Mouse (Mus musculus): ENCODE data around the gene Ugt1a7c.
A peak's percentile ranks its signal among the peaks of the same experiment; 100 is the strongest.

Ugt1a7c gene

DNA sequence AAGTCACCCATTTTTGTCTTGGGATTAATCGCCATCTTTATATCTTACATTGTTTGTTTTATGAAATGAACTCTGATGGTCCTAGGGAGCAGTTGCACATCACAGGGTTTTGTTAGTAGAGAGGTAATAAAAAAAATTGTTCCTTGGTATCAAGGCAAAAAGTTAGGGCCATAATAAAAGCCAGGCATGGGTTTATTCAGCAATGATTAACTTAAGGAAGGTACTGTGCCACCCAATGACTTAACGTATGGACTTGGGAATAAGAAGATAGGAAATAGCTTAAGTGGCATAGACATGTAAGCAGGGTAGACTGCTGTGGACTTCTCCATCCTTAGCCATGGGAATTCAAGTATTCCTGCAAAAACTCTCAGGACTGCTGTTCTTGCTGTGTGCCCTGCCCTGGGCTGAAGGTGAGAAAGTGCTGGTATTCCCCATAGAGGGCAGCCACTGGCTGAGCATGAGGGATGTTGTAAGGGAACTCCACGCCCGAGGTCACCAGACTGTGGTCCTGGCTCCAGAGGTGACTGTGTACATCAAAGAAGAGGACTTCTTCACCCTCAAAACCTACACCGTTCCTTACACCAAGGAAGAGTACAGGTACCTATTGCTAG is 91.6 kb downstream of the Ugt1a7c start:
- DNase-seq (ENCODE audit: extremely low read depth, insufficient read length, low spot score), result no peak

DNA sequence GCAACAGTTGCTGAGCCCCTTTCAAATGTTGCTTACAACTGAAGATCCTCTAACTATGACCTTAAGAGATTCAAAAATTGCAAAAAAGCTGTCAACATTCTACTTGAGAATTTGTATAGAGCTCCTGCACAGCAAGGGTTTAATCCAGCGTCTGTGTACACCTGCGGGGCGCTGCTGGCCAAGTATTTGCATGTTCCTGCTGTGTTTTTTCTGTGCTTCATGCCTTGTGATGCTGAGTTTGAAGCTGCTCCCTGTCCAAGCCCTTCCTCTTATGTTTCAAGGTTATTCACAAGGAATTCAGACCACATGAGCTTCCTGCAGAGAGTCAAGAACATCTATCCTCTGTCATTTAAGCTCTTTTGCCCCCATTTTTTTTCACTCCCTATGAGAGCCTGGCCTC is 97.3 kb downstream of the Ugt1a7c start:
- DNase-seq (ENCODE audit: extremely low read depth, insufficient read length, low spot score), result no peak

DNA sequence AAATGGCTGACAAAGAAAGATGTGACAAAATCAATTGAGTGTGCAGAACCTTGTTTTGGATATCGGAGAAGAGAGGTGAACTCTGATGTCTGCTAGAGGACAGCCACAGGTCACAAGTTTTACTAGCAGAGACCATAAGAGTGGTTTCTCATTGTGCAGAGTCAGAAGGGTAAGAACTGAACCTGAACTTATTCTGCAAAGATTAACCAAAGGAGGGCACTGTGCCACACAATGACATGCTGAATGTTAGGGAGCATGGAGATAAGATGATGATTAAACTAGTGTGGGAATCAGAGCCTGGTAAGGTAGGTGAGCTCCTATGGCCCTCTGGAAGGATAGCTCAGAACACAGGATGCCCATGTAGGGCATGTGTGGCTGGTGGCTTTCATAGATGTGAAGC is 100.8 kb downstream of the Ugt1a7c start:
- no peak for DNase-seq (ENCODE audit: extremely low read depth, insufficient read length, low spot score)

DNA sequence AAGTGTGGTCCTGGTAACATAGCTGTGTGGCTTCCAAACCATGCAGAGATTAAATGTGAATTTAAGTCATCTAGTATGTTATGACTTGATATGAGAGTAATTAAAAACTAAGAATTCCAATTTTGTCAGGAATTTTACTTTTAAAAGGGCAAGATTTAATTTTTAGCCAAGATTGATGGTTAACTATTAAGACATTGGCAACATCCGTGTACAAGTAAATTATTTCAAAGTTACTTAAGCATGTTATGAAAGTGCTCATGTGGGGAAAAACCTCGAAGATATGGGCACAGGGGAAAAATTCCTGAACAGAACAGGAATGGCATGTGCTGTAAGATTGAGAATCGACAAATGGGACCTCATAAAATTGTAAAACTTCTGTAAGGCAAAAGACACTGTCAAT is 102.6 kb downstream of the Ugt1a7c start:
- DNase-seq (ENCODE audit: extremely low read depth, insufficient read length, low spot score), result no peak

DNA sequence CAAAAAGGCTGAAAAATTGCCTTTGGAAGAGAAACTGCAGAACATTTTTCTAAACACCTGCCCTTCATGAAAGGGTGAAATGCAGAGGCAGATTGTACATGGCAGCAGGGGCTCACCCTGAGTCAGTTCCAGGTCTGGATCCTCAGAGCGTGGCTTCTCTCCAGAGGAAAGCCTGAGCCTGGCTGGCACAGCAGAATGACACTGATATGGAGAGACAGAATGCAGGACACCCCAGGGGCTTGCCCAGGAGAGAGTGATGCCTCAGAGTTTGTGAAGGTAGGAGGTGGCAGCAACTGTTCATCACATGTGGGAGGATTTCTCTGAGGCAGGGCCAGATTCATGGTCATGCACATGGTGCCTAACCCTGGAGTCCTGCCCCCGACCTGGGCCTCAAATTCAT is 105.1 kb downstream of the Ugt1a7c start:
- DNase-seq (ENCODE audit: extremely low read depth, insufficient read length, low spot score), result no peak

DNA sequence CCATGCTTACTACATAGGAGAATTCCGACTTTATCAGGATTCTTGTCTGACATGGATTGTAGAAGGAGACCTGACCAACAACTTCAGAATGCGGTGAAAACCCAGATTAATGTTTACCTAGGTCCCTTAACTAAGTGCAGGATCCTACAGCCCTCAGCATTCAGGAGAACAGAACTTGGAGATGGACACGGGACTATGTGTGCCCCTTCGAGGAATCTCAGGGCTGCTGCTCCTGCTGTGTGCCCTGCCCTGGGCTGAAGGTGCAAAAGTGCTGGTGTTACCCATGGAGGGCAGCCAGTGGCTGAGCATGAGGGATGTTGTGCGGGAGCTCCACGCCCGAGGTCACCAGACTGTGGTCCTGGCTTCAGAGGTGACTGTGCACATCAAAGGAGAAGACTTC is 105.6 kb downstream of the Ugt1a7c start, which contains the start of gene Ugt1a2:
TSS of gene Ugt1a2 (plus strand) at position 146 of the 400 bp plus-strand sequence.
- no peak for DNase-seq (ENCODE audit: extremely low read depth, insufficient read length, low spot score)

DNA sequence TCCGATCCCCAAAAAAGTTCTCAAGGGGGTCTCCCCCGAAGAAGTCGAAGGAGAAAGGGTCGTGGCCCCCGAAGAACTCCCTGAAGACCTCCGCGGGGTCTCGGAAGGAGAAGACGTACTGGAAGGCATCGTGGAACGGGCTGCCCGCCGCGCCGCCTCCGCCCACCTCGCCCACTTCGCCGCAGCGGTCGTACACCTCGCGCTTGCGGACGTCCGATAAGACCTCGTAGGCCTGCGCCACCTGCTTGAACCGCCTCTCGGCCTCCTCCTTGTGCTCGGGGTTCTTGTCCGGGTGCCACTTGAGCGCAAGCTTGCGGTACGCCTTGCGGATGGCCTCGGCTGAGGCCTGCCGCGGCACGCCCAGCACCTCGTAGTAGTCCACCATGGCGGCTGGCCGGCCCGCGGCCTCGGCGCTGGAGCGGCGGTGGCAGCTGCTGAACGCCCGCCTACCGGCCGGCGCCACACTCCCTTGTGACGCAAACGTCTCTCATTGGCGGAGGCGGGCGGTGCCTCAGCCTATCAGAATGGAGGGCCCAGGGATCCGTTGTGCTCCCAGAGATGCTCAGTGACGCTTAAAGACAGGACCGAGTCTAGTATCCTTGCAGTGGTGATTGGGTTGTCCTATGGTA is 110.5 kb downstream of the Ugt1a7c start, which contains the start of gene Dnajb3:
TSS of gene Dnajb3 (minus strand) at position 489 of the 629 bp plus-strand sequence.
- peak; percentile 13 for DNase-seq (ENCODE audit: extremely low read depth, insufficient read length, low spot score)

DNA sequence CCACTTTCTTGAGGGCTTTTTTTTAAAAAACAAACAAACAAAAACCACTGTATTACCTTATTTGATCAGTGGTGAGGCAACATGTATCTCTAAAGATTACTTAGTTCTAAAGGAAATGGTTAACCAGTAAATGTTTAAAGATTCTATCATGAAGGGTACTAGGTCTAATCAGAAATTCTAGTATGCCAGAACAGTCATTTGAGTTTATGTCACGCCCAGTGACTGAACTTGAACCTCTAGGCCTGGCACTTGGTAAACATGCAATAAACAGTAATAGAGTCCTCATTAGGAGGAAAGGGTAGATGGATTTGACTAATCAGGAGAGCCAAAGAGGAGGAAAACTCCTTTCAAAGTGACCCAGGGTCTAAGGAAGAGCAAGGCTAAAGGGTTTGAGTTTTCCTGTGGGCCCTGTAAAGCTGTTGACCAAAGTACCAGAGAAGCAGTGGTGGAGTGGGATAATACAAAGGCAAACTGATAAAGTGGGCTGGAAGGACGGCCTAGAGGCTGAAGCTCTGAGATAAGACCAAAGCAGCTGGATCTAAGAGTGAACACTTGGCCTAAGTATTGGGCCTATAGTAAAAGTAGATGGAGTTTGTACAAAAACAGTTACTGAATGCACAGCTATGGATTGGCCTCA is 112.1 kb downstream of the Ugt1a7c start:
- DNase-seq (ENCODE audit: extremely low read depth, insufficient read length, low spot score), result no peak

DNA sequence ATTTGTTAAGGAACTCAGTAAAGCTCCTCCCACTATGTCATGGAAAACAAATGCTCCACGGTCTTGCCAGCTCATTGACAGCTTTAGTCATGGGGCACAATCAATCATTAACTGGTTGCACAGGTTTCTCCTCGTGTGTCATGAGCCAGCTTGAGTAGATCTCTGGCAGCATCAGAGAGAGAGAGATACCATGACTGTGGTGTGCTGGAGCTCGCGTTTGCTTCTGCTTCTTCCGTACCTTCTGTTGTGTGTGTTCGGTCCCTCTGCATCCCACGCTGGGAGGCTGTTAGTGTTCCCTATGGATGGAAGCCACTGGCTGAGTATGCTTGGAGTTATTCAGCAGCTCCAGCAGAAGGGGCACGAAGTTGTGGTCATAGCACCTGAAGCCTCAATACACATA is 117.0 kb downstream of the Ugt1a7c start, which contains the start of gene Ugt1a1:
TSS of gene Ugt1a1 (plus strand) at position 148 of the 400 bp plus-strand sequence.
- DNase-seq (ENCODE audit: extremely low read depth, insufficient read length, low spot score), result peak; percentile 4

DNA sequence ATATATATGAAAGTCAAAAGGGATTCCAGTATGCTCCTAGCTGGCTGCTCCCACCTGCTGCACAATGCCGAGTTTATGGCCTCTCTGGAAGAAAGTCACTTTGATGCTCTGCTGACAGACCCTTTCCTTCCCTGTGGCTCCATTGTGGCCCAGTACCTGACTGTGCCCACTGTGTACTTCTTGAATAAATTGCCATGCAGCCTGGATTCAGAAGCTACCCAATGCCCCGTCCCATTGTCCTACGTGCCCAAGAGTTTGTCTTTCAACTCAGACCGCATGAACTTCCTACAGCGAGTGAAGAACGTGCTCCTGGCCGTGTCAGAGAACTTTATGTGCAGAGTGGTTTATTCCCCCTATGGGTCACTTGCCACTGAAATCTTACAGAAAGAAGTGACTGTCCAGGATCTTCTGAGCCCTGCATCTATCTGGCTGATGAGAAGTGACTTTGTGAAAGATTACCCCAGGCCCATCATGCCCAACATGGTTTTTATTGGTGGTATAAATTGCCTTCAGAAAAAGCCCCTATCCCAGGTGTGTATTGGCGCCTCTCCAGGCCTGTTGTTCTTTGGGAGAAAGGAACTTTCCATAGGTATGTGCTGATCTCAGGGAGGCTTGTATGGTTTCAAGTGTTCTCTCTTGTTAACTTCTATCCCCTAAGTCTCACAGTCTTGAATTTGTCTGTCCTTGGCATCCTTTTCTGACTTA is 117.6 kb downstream of the Ugt1a7c start:
- peak; percentile 10 for DNase-seq (ENCODE audit: extremely low read depth, insufficient read length, low spot score)

DNA sequence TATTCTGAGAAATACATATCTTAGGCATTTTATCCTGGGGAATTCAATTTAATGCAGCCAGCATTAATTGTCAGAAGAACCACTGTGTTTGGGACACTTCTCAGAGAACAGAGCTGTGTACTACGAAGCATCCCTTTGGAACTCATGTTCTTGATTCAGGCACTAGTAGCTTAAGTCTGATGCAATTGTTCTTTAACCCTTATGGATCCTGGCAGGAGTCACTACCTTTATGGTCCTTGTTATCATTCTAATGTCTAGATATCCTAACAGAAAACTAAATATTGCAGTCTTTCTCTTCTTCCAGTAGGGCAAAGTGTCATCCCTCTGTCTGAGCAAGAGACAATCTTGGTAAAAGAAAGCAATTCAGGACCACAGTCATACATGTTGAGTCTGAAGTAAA is 118.2 kb downstream of the Ugt1a7c start:
- peak; percentile 7 for DNase-seq (ENCODE audit: extremely low read depth, insufficient read length, low spot score)

DNA sequence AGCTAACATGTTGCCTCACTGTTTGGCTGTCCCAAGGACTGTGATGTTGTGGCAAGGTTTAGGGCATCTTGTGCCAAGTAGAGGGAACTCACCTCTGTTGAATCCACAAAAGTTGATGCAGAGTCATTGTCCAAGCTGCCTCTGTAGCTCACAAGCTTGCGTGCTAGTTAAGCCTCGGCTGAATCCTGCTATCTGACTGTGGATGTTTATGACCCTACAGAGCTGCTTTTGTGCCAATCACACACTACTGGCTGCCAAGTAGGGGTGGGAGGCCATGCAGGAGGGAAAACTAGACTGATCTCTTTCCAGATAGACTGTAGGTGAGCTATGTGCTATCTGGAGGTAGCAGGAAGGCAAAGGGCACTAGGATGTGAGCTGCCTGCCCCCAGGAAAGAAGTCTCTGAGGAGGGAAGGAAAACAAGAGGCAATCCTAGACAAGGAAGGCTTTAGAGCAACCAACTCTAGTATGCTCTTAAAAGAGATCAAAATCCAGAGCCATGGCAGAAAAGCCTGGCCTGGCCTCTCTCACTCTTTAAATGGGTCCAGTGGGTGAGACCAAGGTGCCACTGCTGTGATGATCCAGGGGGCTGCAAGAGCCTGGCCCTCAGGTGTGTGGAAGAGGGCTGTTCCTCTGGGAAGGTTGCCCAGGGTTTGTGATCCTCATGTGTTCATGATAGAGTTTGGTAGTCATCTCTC is 119.1 kb downstream of the Ugt1a7c start:
- peak; percentile 5 for DNase-seq (ENCODE audit: extremely low read depth, insufficient read length, low spot score)

DNA sequence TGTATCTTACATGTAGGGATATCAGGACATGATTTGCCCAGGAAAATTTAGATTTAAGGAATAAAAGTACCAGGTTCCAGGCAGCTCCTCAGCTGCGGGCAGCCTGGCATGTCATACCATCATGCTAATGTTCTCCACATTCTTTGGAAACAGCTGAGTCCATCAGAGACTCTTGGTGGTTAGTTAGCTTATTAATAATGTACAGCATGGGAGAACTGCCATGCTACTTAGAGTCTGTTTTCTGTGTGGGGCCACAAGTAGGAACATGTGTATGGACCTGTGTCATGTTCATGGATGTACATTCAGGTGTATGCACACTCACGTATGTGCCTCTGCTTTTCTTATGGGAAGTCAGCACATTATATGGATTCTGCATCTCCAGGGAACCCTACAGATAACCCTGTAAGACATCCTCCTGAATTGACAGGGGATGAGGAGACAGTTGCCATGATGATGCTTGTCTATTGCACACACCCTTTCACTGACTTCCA is 119.6 kb downstream of the Ugt1a7c start:
- peak; percentile 4 for DNase-seq (ENCODE audit: extremely low read depth, insufficient read length, low spot score)

DNA sequence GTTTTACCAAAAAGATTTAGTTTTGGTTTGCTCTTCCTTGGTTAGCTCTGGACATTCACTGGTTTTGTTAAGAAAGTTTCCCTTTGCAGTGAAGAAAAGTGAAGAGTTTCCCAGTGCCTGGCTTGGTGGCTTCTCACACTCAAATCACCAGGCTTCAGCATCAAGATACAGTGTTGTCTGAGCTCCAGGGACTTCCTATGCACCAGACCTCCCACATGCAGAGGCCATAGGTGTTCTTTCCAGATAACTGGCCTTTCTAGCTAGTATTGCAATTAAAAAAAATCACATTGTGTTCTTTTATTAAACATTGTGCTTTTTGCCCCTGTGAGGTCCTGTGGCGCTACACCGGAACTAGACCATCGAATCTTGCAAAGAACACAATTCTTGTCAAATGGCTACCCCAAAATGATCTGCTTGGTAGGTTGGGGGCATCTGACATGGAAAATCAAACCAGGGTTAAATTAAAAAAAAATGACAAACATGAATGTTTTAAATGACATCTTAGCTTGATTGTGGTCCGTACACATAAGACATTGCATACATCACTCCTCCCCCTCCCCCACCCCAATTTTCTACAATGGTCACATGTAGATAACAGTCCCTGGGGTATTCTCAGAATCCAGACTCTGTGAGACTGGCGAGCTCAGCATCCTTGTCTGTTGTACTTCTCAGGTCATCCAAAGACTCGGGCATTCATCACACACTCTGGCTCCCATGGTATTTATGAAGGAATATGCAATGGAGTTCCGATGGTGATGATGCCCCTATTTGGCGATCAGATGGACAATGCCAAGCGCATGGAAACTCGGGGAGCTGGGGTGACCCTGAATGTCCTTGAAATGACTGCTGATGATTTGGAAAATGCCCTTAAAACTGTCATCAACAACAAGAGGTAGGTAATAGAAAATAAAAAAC is 120.9 kb downstream of the Ugt1a7c start:
- DNase-seq (ENCODE audit: extremely low read depth, insufficient read length, low spot score), result peak; percentile 4

DNA sequence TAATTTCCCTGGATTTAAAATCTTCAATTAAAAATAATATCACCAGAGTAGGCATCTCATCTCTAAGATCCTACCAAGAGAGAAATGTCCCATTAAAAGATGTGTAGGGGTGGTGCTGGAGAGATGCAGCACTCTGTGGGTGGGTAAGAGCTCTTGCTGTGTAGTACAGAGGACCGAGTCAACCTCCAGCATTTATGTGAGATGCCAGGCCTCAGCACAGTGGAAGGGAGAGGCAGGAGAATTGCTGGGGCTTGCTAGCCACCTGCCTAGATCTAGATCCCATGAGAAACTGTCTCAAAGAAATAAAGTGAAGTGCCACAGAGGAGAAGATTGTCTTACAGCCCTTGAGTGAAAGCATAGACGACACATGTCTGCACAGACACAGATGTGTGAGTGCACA is 121.7 kb downstream of the Ugt1a7c start:
- no peak for DNase-seq (ENCODE audit: extremely low read depth, insufficient read length, low spot score)

DNA sequence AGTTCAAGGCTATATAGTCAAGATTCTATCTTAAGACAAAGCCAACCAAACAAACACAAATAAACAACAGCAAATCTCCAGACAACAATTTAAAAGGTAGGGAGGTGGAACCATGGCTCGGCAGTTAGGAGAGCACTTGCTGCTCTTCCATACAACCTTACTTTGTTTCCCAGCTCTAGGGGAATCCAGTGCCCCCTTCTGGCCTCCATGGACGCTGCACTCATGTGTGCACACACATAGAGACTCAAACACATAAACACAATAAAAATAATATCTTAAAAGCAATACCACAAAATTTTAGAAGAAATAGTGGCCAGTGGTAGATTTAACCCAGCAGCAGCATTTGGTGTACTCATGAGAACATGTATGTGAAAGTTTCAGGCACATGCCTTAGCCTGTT is 122.3 kb downstream of the Ugt1a7c start:
- DNase-seq (ENCODE audit: extremely low read depth, insufficient read length, low spot score), result no peak

DNA sequence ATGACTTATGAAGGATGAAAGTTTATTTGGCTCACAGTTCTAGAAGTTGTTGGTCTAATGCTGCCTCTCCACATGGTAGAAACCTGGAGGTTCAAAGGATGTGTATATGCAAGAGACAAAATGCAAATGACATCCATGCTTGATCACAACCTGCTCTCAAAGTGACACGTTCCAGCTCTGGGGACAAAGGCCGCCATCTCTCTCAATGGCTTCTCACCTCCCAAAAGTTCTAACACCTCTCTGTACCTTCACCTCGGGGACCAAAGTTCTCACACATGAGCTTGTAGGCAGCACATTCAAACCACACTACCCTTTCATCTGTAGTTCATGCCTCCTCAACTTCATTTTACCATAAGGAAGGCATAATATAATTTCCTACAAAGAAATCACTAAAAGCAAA is 122.7 kb downstream of the Ugt1a7c start:
- DNase-seq (ENCODE audit: extremely low read depth, insufficient read length, low spot score), result peak; percentile 3

DNA sequence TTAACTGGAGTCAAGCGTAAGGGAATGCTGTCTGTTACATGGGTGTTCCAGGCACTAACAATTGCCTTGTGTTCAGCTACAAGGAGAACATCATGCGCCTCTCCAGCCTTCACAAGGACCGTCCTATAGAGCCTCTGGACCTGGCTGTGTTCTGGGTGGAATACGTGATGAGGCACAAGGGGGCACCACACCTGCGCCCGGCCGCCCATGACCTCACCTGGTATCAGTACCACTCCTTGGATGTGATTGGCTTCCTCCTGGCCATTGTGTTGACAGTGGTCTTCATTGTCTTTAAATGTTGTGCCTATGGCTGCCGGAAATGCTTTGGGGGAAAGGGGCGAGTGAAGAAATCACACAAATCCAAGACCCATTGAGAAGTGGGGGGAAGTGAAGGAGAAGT is 123.2 kb downstream of the Ugt1a7c start:
- peak; percentile 14 for DNase-seq (ENCODE audit: extremely low read depth, insufficient read length, low spot score)

DNA sequence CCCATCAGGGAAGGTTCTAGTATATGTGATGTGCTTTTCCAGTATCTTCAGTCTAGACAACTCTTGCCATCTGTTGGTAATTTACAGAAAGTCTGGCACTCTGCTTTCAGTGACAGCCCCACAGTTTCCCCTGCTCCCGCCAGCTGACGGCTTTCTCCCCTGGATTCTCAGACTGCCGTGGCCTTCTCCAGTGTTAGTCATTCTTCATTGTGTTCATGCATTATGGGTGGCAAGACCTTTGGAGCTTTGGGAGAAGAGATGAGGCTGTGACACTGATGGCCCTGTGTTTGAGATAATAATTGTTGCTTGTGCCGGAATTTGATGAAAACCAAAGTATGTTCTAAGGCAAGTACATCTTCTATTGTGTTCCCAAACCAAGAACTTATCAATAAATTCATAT is 123.7 kb downstream of the Ugt1a7c start:
- DNase-seq (ENCODE audit: extremely low read depth, insufficient read length, low spot score), result peak; percentile 4

DNA sequence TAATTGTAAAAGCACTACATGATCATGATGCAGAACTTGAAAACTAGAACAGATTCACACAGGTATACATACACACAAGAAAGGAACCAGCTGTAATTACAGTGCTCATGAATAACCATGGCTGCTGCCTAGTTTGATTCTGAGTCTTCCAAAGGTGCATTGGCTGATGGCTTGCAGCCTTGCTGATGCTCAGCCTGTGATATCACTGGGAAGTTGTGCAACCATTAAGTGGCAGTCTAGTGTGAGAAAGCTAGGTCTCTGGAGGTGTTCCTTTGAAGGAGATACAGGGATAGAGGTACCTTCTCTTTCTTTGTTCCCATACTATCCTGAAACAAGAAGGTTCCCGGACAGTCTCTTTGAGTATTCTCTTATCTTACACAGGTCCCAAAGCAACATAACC is 124.2 kb downstream of the Ugt1a7c start:
- peak; percentile 12 for DNase-seq (ENCODE audit: extremely low read depth, insufficient read length, low spot score)
